Mouse (Mus musculus) intestine, embryonic 16.5 days (tissue): ENCODE results near the gene Olfr56. TPM values are rescaled to one million over a fixed set of nuclear protein-coding genes. Genes with fewer than 3 reads are reported as not detected.
"Not testable (repeated sequence)": the region's sequence is repeated elsewhere in the genome, so short reads cannot be mapped to it uniquely, and the experiment has no call there.

ENCODE experiments used
- ATAC-seq: fragments of 200-750 bp; cut with Nextera tagmentation; 2 replicates; pipeline ENCODE4 v1.8.0; 2017; ENCODE audit warnings: moderate TSS enrichment, moderate library complexity
- H3K27ac ChIP-seq: fragments of 300-500 bp; sonication (generic); 2 replicates; pipeline ENCODE4 v1.5.1; 2014; ENCODE audit warnings: mild to moderate bottlenecking, low read length
- H3K27me3 ChIP-seq: fragments of 300-500 bp; sonication (generic); replicated peaks from 2 replicates; pipeline ENCODE4 v1.6.1; 2014; ENCODE audit warnings: low read length, control low read depth, mixed read lengths; ENCODE audit not compliant: control insufficient read depth, insufficient read depth
- H3K36me3 ChIP-seq: fragments of 300-500 bp; sonication (generic); 2 replicates; pipeline ENCODE4 v1.6.1; 2014; ENCODE audit warnings: low read length, control low read depth; ENCODE audit not compliant: control insufficient read depth, insufficient read depth
- H3K4me1 ChIP-seq: fragments of 300-500 bp; sonication (generic); 2 replicates; pipeline ENCODE4 v1.6.1; 2014; ENCODE audit warnings: low read length, control low read depth, mixed read lengths; ENCODE audit not compliant: control insufficient read depth, insufficient read depth
- H3K4me2 ChIP-seq: fragments of 300-500 bp; sonication (generic); 2 replicates; pipeline ENCODE4 v1.6.1; 2014; ENCODE audit warnings: low read depth, low read length, control low read depth
- H3K4me3 ChIP-seq: fragments of 300-500 bp; sonication (generic); 2 replicates; pipeline ENCODE4 v1.5.1; 2014; ENCODE audit warnings: mild to moderate bottlenecking, low read length
- H3K9ac ChIP-seq: fragments of 300-500 bp; sonication (generic); 2 replicates; pipeline ENCODE4 v1.6.1; 2014; ENCODE audit warnings: low read depth, low read length
- H3K9me3 ChIP-seq: fragments of 300-500 bp; sonication (generic); 2 replicates; pipeline ENCODE4 v1.6.1; 2016; ENCODE audit warnings: low read length, control low read depth; ENCODE audit not compliant: control insufficient read depth
- WGBS: fragments of 180-500 bp; shearing (Covaris S2); extraction: QIAGEN DNeasy Blood & Tissue Kit; methylation state at CpG from one replicate; pipeline ENCODE4 v1.1.7; 2014; 5-methylcytosine and 5-hydroxymethylcytosine counted together
- polyA plus RNA-seq: library from polyadenylated mRNA; unstranded; fragments of >200 nt; fragmentation: Nextera tagmentation; extraction: Ambion mirVana; gene quantifications from 2 replicates; pipeline ENCODE4 v1.2.1, GENCODE M21; 2015

Gene Olfr56
- polyA plus RNA-seq, result 0.10 TPM in 1 of 2 replicates, not detected in the other

DNA sequence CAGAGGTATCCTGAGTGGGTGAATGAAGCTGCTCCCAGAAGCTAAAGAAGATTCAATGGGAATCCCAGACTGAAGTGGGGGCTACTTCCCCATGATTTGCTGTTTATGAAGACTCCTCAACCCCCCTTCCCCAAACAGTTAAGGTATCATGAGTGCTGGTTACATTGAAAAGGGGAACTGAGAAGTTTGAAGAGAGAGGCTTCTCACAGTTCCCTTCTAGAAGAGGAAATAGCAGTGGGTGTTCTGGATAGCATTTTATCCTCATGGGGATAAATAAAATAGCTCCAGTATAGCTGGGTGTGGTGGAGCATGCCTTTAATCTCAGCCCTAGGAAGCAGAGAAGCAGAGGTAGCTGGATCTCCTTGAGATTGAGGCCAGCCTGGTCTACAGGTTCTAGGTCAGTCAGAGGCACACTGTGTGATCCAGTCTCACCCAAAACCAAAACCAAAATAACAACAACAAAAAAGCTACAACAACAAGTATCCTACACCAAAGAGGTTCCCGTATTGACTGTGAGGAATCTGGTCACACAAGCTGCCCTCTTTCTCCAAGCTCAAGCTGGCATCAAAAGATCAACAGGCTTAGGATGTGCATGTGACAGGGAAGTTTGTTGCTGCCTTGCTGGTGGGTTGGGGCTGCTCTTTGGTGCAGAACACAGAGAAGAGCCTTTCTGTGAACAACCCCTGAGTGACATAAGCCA, at the start of gene Olfr56:
TSS of gene Olfr56 (plus strand) at position 650 of the 700 bp plus-strand sequence.
- not testable (repeated sequence) for H3K4me3 ChIP-seq, H3K4me2 ChIP-seq, ATAC-seq, H3K36me3 ChIP-seq, H3K27me3 ChIP-seq, H3K9me3 ChIP-seq, H3K9ac ChIP-seq, H3K27ac ChIP-seq, H3K4me1 ChIP-seq
- no CpG with 5 or more reads among the region's 1 CpGs for WGBS

DNA sequence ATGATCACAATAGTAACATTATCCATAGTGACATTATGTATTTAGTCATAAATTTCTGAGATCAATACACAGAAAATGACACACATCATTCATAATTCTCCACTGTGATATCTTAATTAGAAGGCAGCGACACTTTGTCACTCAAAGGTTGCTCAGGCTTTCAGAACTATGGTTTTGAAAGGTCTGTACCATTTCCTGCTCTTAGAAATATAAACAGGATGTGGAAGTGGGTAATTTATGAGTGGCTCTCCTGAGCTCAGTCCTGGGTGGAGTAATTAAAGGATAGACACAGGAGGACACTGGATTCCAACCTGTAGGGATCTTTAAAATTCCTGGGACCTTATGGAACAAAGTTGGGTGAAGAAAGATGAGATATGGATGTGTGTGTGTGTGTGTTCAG, 45.3 kb upstream of the Olfr56 start:
- not testable (repeated sequence) for H3K9ac ChIP-seq, H3K36me3 ChIP-seq, H3K4me3 ChIP-seq, H3K9me3 ChIP-seq, H3K4me1 ChIP-seq, ATAC-seq, H3K27me3 ChIP-seq, H3K4me2 ChIP-seq, H3K27ac ChIP-seq
- WGBS, result 69% methylated on average over 1 of the region's 1 CpGs

DNA sequence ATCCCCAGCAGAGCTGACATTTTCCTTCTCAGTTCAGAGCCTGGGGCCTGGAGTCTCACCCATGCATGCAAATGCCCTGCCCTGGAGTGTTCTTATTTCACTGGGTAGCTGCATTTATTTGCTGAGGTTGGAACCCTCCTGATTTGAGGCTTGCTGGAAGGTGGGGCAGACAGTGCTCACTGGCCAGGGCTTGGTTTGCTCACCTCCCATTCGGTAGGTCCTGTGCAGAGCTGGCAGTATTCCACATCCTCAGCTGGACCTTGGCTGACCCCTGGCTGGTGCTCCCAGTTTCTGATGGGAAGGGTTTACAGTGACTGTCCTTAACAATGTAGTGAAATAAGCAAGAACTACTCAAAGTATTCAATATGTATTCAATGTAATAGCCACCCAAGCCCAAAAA, 44.8 kb upstream of the Olfr56 start:
- ATAC-seq, H3K9me3 ChIP-seq, H3K27ac ChIP-seq: not testable (repeated sequence)

GRCm38 (mm10) chr11:48935291-48935690, 43.4 kb upstream of the Olfr56 start:
- H3K36me3 ChIP-seq, H3K9me3 ChIP-seq, H3K4me1 ChIP-seq, H3K27me3 ChIP-seq, H3K4me2 ChIP-seq, ATAC-seq, H3K4me3 ChIP-seq, H3K9ac ChIP-seq, H3K27ac ChIP-seq: not testable (repeated sequence)
- no CpG with 5 or more reads among the region's 3 CpGs for WGBS

More for the DNA sequence above, 44.8 kb upstream of the Olfr56 start:
- H3K9ac ChIP-seq, H3K36me3 ChIP-seq, H3K4me3 ChIP-seq, H3K4me1 ChIP-seq, H3K27me3 ChIP-seq, H3K4me2 ChIP-seq: not testable (repeated sequence)
- WGBS, result 25% methylated on average over 1 of the region's 1 CpGs

- not testable (repeated sequence) for H3K4me3 ChIP-seq, H3K27ac ChIP-seq, ATAC-seq, H3K36me3 ChIP-seq, H3K9me3 ChIP-seq, H3K9ac ChIP-seq, H3K4me1 ChIP-seq, H3K4me2 ChIP-seq, H3K27me3 ChIP-seq
Observed at GRCm38 (mm10) chr11:48939286-48939685, 39.4 kb upstream of the Olfr56 start.

DNA sequence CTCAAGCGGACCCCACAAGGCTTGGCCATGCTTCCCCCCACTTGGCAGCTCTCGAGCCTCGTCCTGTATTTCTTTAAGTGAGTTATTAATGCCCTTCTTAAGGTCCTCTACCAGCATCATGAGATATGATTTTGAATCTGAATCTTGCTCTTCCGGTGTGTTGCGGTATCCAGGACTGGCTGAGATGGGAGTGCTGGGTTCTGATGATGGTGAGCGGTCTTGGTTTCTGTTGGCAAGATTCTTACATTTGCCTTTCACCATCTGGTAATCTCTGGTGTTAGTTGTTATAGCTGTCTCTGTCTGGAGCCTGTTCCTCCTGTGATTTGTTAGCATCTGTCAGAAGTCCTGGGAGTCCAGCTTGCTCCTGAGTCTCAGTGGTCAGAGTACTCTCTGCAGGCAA, 32.6 kb upstream of the Olfr56 start, which contains the start of gene Psme2b:
TSS of gene Psme2b (minus strand) at position 101 of the 400 bp plus-strand sequence.
- WGBS, result 92% methylated on average over 6 of the region's 6 CpGs
- not testable (repeated sequence) for H3K4me3 ChIP-seq, H3K36me3 ChIP-seq, H3K9ac ChIP-seq, H3K4me2 ChIP-seq, H3K9me3 ChIP-seq, H3K27ac ChIP-seq, H3K27me3 ChIP-seq, H3K4me1 ChIP-seq, ATAC-seq

DNA sequence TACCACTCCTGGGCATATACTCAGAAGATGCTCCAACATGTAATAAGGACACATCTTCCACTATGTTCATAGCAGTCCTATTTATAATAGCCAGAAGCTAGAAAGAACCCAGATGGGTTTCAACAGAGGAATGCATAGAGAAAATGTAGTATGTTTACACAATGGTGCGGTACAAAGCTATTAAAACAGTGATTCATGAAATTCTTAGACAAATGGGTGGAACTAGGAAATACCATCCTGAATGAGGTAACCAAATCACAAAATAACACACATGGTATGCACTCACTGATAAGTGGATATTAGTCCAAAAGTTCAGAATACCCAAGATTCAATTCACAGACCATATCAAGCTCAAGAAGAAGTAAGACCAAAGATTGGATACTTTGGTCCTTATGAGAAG, 4.0 kb upstream of the Olfr56 start:
- H3K27ac ChIP-seq, H3K4me2 ChIP-seq, ATAC-seq, H3K4me3 ChIP-seq, H3K36me3 ChIP-seq, H3K9me3 ChIP-seq, H3K27me3 ChIP-seq, H3K4me1 ChIP-seq, H3K9ac ChIP-seq: not testable (repeated sequence)
- no CpG with 5 or more reads among the region's 1 CpGs for WGBS

GRCm38 (mm10) chr11:48979251-48979650, 562 bp downstream of the Olfr56 start, which contains the start of gene 9930111J21Rik1:
Gene 9930111J21Rik1, minus strand, starts transcription at chr11:48979398.
- not testable (repeated sequence) for ATAC-seq, H3K4me2 ChIP-seq, H3K4me3 ChIP-seq, H3K9ac ChIP-seq, H3K36me3 ChIP-seq, H3K27ac ChIP-seq, H3K4me1 ChIP-seq, H3K27me3 ChIP-seq, H3K9me3 ChIP-seq
- no CpG with 5 or more reads among the region's 3 CpGs for WGBS

DNA sequence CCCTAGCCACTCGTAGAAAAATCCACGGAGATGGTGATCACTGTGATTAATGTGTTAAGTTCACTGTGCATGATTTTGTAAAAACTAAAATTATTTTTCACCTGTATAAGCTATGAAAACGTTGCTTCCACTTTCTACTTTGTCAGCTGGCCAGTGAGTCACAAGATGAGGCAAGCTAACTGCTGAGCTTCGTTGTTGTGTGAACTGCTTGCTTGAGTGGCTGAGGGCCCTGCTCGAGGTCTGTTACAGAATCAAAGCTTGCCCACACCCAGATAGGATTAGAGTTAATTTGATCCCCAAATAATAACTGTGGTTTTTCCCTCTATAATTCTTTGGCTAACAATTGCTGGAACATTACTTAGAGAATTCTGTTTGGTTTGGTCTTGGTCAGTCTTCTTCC, 1.4 kb downstream of the Olfr56 start:
- H3K36me3 ChIP-seq, H3K9me3 ChIP-seq, H3K4me1 ChIP-seq, H3K4me2 ChIP-seq, H3K9ac ChIP-seq, H3K4me3 ChIP-seq, H3K27me3 ChIP-seq, ATAC-seq, H3K27ac ChIP-seq: not testable (repeated sequence)
- no CpG with 5 or more reads among the region's 5 CpGs for WGBS

DNA sequence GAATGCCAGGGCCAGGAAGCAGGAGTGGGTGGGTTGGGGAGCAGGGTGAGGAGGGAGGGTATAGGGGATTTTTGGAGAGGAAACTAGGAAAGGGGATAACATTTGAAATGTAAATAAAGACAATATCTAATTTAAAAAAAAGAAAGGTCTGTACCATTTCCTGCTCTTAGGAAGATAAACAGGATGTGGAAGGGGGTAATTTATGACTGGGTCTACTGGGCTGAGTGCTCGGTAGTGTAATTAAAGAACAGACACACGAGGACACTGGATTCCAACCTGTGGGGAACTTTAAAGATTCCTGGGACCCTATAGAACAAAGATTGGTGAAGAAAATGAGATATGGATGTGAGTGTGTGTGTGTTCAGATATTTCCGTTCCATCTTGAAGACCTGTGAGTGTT, 4.2 kb downstream of the Olfr56 start:
- not testable (repeated sequence) for H3K27ac ChIP-seq, H3K27me3 ChIP-seq, ATAC-seq, H3K9ac ChIP-seq, H3K9me3 ChIP-seq, H3K36me3 ChIP-seq, H3K4me1 ChIP-seq, H3K4me3 ChIP-seq, H3K4me2 ChIP-seq
- WGBS, result no CpG with 5 or more reads among the region's 3 CpGs
